Mouse (Mus musculus) ES-Bruce4 (cell line): Measurements from ENCODE around the gene Arhgap24.

Experiments used
- CTCF ChIP-seq: IDR thresholded peaks from one replicate; pipeline ENCODE4 v1.8.1; 2011; ENCODE audit warnings: low read depth, low read length
- POLR2A ChIP-seq: IDR thresholded peaks from one replicate; pipeline ENCODE4 v1.8.1; 2011; ENCODE audit warnings: low read length; ENCODE audit not compliant: insufficient read depth

- TF ChIP-seq CTCF (no peak), POLR2A (no peak)
Measured at GRCm38 (mm10) chr5:102494827-102495226, 13.6 kb downstream of the Arhgap24 start.
